Mouse (Mus musculus) cerebellum, adult 2 months (tissue): Measurements from ENCODE around the gene Iqsec1.

Source experiments
- CTCF ChIP-seq: fragments of 200-500 bp; IDR thresholded peaks from 2 replicates; pipeline ENCODE4 v1.5.1; 2011; ENCODE audit warnings: low read depth, mild to moderate bottlenecking, control low read depth, low read length, moderate library complexity, borderline replicate concordance; ENCODE audit not compliant: insufficient read depth
- POLR2A ChIP-seq: fragments of 200-500 bp; IDR thresholded peaks from 2 replicates; pipeline ENCODE4 v1.6.1; 2011; ENCODE audit warnings: low read length, control low read depth, borderline replicate concordance; ENCODE audit not compliant: insufficient read depth

- TF ChIP-seq CTCF (no peak), POLR2A (no peak)
Observed at GRCm38 (mm10) chr6:90889356-90890285, 98.9 kb downstream of the Iqsec1 start.
